Mouse (Mus musculus): ENCODE measurements around the gene Il4i1. TPM values are rescaled to one million over a fixed set of nuclear protein-coding genes. Genes with fewer than 3 reads are reported as not detected.

Il4i1 gene
- polyA plus RNA-seq, 1 experiment from 2014 or later: 1.7 TPM

DNA sequence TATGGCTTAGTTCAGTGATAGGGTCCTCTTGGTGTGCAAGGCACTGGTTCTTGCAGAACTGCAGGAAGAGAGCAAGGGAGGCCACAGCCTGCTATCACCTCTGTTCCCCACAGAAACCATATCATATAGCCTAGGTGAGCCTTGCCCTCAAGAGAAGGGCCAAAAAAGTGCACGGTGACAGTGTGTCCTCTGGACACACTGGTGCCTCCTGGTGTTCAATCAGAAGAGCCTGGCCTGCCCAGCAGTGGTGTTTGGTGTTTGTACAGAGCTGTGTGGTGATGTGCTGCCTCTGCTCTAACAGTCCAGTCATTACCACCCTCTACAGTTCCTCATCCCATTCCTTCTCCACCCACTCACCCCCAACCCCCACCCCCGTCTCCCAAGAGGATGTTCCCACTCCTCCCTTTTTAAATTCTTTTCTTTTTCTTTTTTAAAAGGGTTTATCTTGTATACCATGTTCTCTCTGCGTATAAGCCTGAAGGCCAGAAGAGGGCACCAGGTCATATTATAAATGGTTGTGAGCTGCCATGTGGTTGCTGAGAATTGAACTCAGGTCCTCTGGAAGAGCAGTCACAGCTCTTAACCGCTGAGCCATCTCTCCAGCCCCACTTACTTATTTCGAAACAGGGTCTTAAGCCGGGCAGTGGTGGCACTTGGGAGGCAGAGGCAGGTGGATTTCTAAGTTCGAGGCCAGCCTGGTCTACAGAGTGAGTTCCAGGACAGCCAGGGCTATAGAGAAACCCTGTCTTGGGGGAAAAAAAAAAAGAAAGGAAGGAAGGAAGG, 5.7 kb downstream of the Il4i1 start:
- Histone ChIP-seq H3K36me3 (ENCODE audit: control insufficient read depth, insufficient read depth, low read length) (no peaks in the 10 kb centered on the region), H3K27ac (ENCODE audit: low read depth, low read length) (no peak overlapping the region), H3K27me3 (ENCODE audit: control insufficient read depth, insufficient read depth, low read length) (no peaks in the 10 kb centered on the region), H3K9ac (ENCODE audit: low read depth, low read length) (no peak overlapping the region), H3K9me3 (ENCODE audit: control insufficient read depth, low read length) (no peaks in the 10 kb centered on the region), H3K4me2 (replicated peaks; ENCODE audit: low read depth, low read length) (no peak overlapping the region), H3K4me1 (replicated peaks; ENCODE audit: control insufficient read depth, insufficient read depth, low read length) (peaks cover 13% of the 10 kb centered on the region), H3K4me3 (ENCODE audit: low read depth, low read length) (no peak overlapping the region)
- 84% methylated on average over 7 of the region's 7 CpGs for WGBS
- ATAC-seq (ENCODE audit: low FRiP score) (no peak), DNase-seq (ENCODE audit: low spot score) (no peak)

- Histone ChIP-seq H3K27me3 (ENCODE audit: control insufficient read depth, insufficient read depth, low read length) (no peaks in the 10 kb centered on the region), H3K9me3 (ENCODE audit: control insufficient read depth, low read length) (no peaks in the 10 kb centered on the region), H3K4me2 (replicated peaks; ENCODE audit: low read depth, low read length) (no peak overlapping the region), H3K4me1 (replicated peaks; ENCODE audit: control insufficient read depth, insufficient read depth, low read length) (peaks cover 5% of the 10 kb centered on the region), H3K27ac (ENCODE audit: low read depth, low read length) (no peak overlapping the region), H3K4me3 (ENCODE audit: low read depth, low read length) (no peak overlapping the region), H3K9ac (ENCODE audit: low read depth, low read length) (no peak overlapping the region), H3K36me3 (ENCODE audit: control insufficient read depth, insufficient read depth, low read length) (no peaks in the 10 kb centered on the region)
- DNase-seq (ENCODE audit: low spot score): peak; percentile 43
- WGBS: 39% methylated on average over 7 of the region's 7 CpGs
- no peak for ATAC-seq (ENCODE audit: low FRiP score)
Measured at GRCm38 (mm10) chr7:44823409-44823808, 7.2 kb downstream of the Il4i1 start.

DNA sequence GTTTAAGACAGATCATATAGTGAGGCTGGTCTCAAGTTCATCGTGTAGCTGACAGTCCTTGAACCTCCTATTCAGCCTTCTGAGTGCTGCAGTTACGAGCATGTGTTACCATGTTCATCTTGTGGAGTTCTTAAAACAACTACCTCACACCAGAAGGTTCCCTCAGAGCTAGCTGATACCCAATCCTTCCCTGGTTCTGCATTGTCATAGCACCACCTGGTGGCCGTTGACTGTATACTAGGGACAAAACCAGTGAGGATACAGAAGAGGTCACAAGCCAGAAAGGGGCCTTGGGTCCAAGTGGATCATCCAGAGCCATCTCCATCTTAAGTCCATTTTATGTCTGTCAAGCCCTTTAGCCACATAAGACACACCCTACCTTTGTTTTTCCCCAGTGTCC, 8.7 kb downstream of the Il4i1 start:
- no peak overlapping the region for H3K9ac ChIP-seq (ENCODE audit: low read depth, low read length)
- WGBS: 27% methylated on average over 3 of the region's 3 CpGs
- H3K27me3 ChIP-seq (ENCODE audit: control insufficient read depth, insufficient read depth, low read length): no peaks in the 10 kb centered on the region
- ATAC-seq (ENCODE audit: low FRiP score) (no peak), DNase-seq (ENCODE audit: low spot score) (peak; percentile 87)
- H3K36me3 ChIP-seq (ENCODE audit: control insufficient read depth, insufficient read depth, low read length): peaks cover 9% of the 10 kb centered on the region
- no peak overlapping the region for H3K4me3 ChIP-seq (ENCODE audit: low read depth, low read length)
- no peak overlapping the region for H3K4me2 ChIP-seq (replicated peaks; ENCODE audit: low read depth, low read length)
- H3K27ac ChIP-seq (ENCODE audit: low read depth, low read length): no peak overlapping the region
- H3K4me1 ChIP-seq (replicated peaks; ENCODE audit: control insufficient read depth, insufficient read depth, low read length): no peaks in the 10 kb centered on the region
- H3K9me3 ChIP-seq (ENCODE audit: control insufficient read depth, low read length): no peaks in the 10 kb centered on the region

- ATAC-seq (ENCODE audit: low FRiP score) (no peak), DNase-seq (ENCODE audit: low spot score) (no peak)
- no peaks in the 10 kb centered on the region for H3K27me3 ChIP-seq (ENCODE audit: control insufficient read depth, insufficient read depth, low read length)
- peaks cover 15% of the 10 kb centered on the region for H3K36me3 ChIP-seq (ENCODE audit: control insufficient read depth, insufficient read depth, low read length)
- H3K9ac ChIP-seq (ENCODE audit: low read depth, low read length): no peak overlapping the region
- H3K9me3 ChIP-seq (ENCODE audit: control insufficient read depth, low read length): no peaks in the 10 kb centered on the region
- H3K4me3 ChIP-seq (ENCODE audit: low read depth, low read length): no peak overlapping the region
- H3K4me2 ChIP-seq (replicated peaks; ENCODE audit: low read depth, low read length): no peak overlapping the region
- H3K4me1 ChIP-seq (replicated peaks; ENCODE audit: control insufficient read depth, insufficient read depth, low read length): no peaks in the 10 kb centered on the region
- no peak overlapping the region for H3K27ac ChIP-seq (ENCODE audit: low read depth, low read length)
- 95% methylated on average over 3 of the region's 3 CpGs for WGBS
Measured at GRCm38 (mm10) chr7:44826771-44827170, 10.6 kb downstream of the Il4i1 start.

GRCm38 (mm10) chr7:44828706-44829105, 12.5 kb downstream of the Il4i1 start:
- Histone ChIP-seq H3K4me3 (ENCODE audit: low read depth, low read length) (no peak overlapping the region), H3K9ac (ENCODE audit: low read depth, low read length) (no peak overlapping the region), H3K27ac (ENCODE audit: low read depth, low read length) (no peak overlapping the region), H3K36me3 (ENCODE audit: control insufficient read depth, insufficient read depth, low read length) (peaks cover 15% of the 10 kb centered on the region), H3K4me1 (replicated peaks; ENCODE audit: control insufficient read depth, insufficient read depth, low read length) (no peaks in the 10 kb centered on the region), H3K4me2 (replicated peaks; ENCODE audit: low read depth, low read length) (no peak overlapping the region), H3K9me3 (ENCODE audit: control insufficient read depth, low read length) (no peaks in the 10 kb centered on the region), H3K27me3 (ENCODE audit: control insufficient read depth, insufficient read depth, low read length) (no peaks in the 10 kb centered on the region)
- DNase-seq (ENCODE audit: low spot score) (no peak), ATAC-seq (ENCODE audit: low FRiP score) (no peak)
- 94% methylated on average over 5 of the region's 5 CpGs for WGBS

GRCm38 (mm10) chr7:44832763-44833162, 16.6 kb downstream of the Il4i1 start:
- WGBS: 78% methylated on average over 4 of the region's 4 CpGs
- ATAC-seq (ENCODE audit: low FRiP score) (no peak), DNase-seq (ENCODE audit: low spot score) (no peak)
- no peaks in the 10 kb centered on the region for H3K27me3 ChIP-seq (ENCODE audit: control insufficient read depth, insufficient read depth, low read length)
- no peaks in the 10 kb centered on the region for H3K4me1 ChIP-seq (replicated peaks; ENCODE audit: control insufficient read depth, insufficient read depth, low read length)
- H3K27ac ChIP-seq (ENCODE audit: low read depth, low read length): no peak overlapping the region
- H3K9ac ChIP-seq (ENCODE audit: low read depth, low read length): no peak overlapping the region
- H3K4me3 ChIP-seq (ENCODE audit: low read depth, low read length): no peak overlapping the region
- H3K9me3 ChIP-seq (ENCODE audit: control insufficient read depth, low read length): no peaks in the 10 kb centered on the region
- peaks cover 15% of the 10 kb centered on the region for H3K36me3 ChIP-seq (ENCODE audit: control insufficient read depth, insufficient read depth, low read length)
- H3K4me2 ChIP-seq (replicated peaks; ENCODE audit: low read depth, low read length): no peak overlapping the region

DNA sequence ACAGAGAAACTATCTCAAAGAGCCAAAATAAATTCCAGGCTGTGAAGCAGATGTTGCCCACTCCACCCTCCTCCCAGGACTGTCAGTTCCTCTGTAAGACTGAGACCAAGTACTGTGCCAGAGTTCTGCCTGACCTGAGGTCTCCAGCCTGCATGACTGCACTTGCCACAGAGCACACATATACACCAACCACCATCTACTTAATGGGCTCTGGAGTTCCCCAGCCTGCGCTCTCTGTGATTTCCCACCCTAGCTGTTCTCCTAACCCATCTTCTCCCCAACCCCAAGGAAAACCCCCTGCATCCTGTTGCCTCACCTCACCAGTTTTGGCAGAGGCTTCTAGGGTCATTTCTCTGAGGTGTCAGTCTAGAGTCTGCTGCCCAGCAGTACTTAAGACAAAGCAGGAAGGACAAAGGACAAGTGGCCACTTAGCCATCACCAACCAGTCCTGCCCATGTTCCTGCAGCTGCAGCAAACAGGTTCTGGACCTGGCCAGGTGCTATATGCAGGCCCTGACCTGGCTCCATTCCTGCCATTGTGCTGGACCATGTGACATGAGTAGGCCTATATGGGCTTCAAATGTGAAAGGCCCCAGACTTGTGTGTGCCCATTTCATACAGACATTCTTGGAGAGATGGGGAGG, 19.3 kb downstream of the Il4i1 start:
- no peak overlapping the region for H3K9ac ChIP-seq (ENCODE audit: low read depth, low read length)
- H3K27ac ChIP-seq (ENCODE audit: low read depth, low read length): no peak overlapping the region
- 87% methylated on average over 1 of the region's 1 CpGs for WGBS
- peaks cover 9% of the 10 kb centered on the region for H3K4me1 ChIP-seq (replicated peaks; ENCODE audit: control insufficient read depth, insufficient read depth, low read length)
- no peak overlapping the region for H3K4me2 ChIP-seq (replicated peaks; ENCODE audit: low read depth, low read length)
- H3K9me3 ChIP-seq (ENCODE audit: control insufficient read depth, low read length): no peaks in the 10 kb centered on the region
- no peak for ATAC-seq (ENCODE audit: low FRiP score)
- no peak overlapping the region for H3K4me3 ChIP-seq (ENCODE audit: low read depth, low read length)
- peaks cover 17% of the 10 kb centered on the region for H3K27me3 ChIP-seq (ENCODE audit: control insufficient read depth, insufficient read depth, low read length)
- DNase-seq (ENCODE audit: low spot score): no peak
- peaks cover 4% of the 10 kb centered on the region; the same call in 1 of the 2 replicates for H3K36me3 ChIP-seq (ENCODE audit: control insufficient read depth, insufficient read depth, low read length)

- Histone ChIP-seq H3K4me1 (replicated peaks; ENCODE audit: control insufficient read depth, insufficient read depth, low read length) (peaks cover 10% of the 10 kb centered on the region), H3K27ac (ENCODE audit: low read depth, low read length) (no peak overlapping the region), H3K4me3 (ENCODE audit: low read depth, low read length) (no peak overlapping the region), H3K9me3 (ENCODE audit: control insufficient read depth, low read length) (no peaks in the 10 kb centered on the region), H3K36me3 (ENCODE audit: control insufficient read depth, insufficient read depth, low read length) (0 out of 2 replicates have a peak, but pooled peaks cover 2% of the 10 kb centered on the region), H3K9ac (ENCODE audit: low read depth, low read length) (no peak overlapping the region), H3K4me2 (replicated peaks; ENCODE audit: low read depth, low read length) (no peak overlapping the region), H3K27me3 (ENCODE audit: control insufficient read depth, insufficient read depth, low read length) (peaks cover 20% of the 10 kb centered on the region)
- DNase-seq (ENCODE audit: low spot score) (no peak), ATAC-seq (ENCODE audit: low FRiP score) (no peak)
- 51% methylated on average over 3 of the region's 3 CpGs for WGBS
Measured at GRCm38 (mm10) chr7:44836016-44836404, 19.8 kb downstream of the Il4i1 start.
